Mouse (Mus musculus): ENCODE measurements around the gene Pdgfd. TPM values are rescaled to one million over a fixed set of nuclear protein-coding genes. Genes with fewer than 3 reads are reported as not detected.

The Pdgfd gene
- polyA plus RNA-seq, 1 experiment: 7.6 TPM

DNA sequence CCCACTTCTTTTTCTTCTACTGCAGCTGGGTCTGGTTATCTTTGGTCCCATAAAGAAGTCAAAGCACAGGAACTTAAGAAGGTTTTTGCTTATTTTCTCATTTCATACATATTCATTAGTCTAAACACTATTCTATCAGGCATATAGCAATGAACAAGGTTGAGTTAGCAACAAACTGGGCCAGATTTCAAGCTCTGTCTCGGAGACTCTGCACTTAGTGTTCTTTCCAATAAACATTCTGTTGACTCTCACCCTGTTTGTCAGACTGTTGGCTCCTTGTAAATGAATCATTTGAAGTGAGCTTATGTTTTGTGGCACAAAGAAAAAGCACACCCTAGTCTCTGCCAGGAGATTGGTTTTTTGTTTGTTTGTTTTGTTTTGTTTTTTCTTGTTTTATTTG is 81.9 kb downstream of the Pdgfd start:
- TF ChIP-seq POLR2A (IDR thresholded peaks at IDR 0.05; ENCODE audit: borderline replicate concordance, extremely low read depth, low read depth, low read length) (no peak), CTCF (IDR thresholded peaks at IDR 0.05; ENCODE audit: insufficient read depth, low read length) (no peak)
- no peak overlapping the region for H3K4me3 ChIP-seq (replicated peaks; ENCODE audit: extremely low read depth, low read depth, low read length)
- no peaks in the 10 kb centered on the region for H3K4me1 ChIP-seq (ENCODE audit: control insufficient read depth, insufficient read depth, low read length)
- WGBS: 44% methylated on average over 1 of the region's 1 CpGs
- DNase-seq: no peak

- no peak for DNase-seq
- H3K4me3 ChIP-seq (replicated peaks; ENCODE audit: extremely low read depth, low read depth, low read length): no peak overlapping the region
- 86% methylated on average over 2 of the region's 2 CpGs for WGBS
- H3K4me1 ChIP-seq (ENCODE audit: control insufficient read depth, insufficient read depth, low read length): no peaks in the 10 kb centered on the region
- no peak for TF ChIP-seq CTCF (IDR thresholded peaks at IDR 0.05; ENCODE audit: insufficient read depth, low read length)
- TF ChIP-seq POLR2A (IDR thresholded peaks at IDR 0.05; ENCODE audit: borderline replicate concordance, extremely low read depth, low read depth, low read length): no peak
Measured at GRCm38 (mm10) chr9:6251990-6252389, 83.6 kb downstream of the Pdgfd start.

DNA sequence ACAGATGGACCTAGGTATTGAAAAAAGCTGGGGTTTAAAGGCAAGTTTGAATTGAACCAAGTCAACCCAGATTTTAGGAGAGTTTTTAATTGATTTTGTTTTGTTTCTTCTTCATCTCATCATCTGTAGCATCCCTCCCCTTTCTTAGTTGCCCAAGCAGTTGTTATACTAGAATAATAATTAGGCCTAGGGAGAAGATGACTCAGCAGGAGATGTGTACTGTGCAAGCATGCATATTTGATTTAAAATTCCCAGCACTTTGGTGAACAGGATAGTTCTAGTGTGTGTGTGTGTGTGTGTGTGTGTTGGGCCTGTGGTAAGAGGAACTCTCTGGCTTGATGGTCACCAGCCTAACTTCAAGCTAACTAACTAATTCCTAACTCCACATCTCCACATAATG is 88.7 kb downstream of the Pdgfd start:
- H3K4me1 ChIP-seq (ENCODE audit: control insufficient read depth, insufficient read depth, low read length): no peaks in the 10 kb centered on the region

GRCm38 (mm10) chr9:6264820-6265219 is 96.4 kb downstream of the Pdgfd start:
- DNase-seq: no peak
- TF ChIP-seq CTCF (IDR thresholded peaks at IDR 0.05; ENCODE audit: insufficient read depth, low read length) (no peak), POLR2A (IDR thresholded peaks at IDR 0.05; ENCODE audit: borderline replicate concordance, extremely low read depth, low read depth, low read length) (no peak)
- Histone ChIP-seq H3K4me3 (replicated peaks; ENCODE audit: extremely low read depth, low read depth, low read length) (no peak overlapping the region), H3K4me1 (ENCODE audit: control insufficient read depth, insufficient read depth, low read length) (no peaks in the 10 kb centered on the region)
- WGBS: 72% methylated on average over 2 of the region's 2 CpGs

More for the DNA sequence above, 88.7 kb downstream of the Pdgfd start:
- TF ChIP-seq CTCF (IDR thresholded peaks at IDR 0.05; ENCODE audit: insufficient read depth, low read length): no peak
- TF ChIP-seq POLR2A (IDR thresholded peaks at IDR 0.05; ENCODE audit: borderline replicate concordance, extremely low read depth, low read depth, low read length): no peak
- no peak for DNase-seq
- H3K4me3 ChIP-seq (replicated peaks; ENCODE audit: extremely low read depth, low read depth, low read length): no peak overlapping the region

GRCm38 (mm10) chr9:6269796-6270280 is 101.5 kb downstream of the Pdgfd start, which contains the start of gene Ddi1:
Gene Ddi1, minus strand, starts transcription at chr9:6269846.
- WGBS: 65% methylated on average over 1 of the region's 1 CpGs
- DNase-seq: no peak
- Histone ChIP-seq H3K4me3 (replicated peaks; ENCODE audit: extremely low read depth, low read depth, low read length) (no peak within 1 kb of the TSS), H3K4me1 (ENCODE audit: control insufficient read depth, insufficient read depth, low read length) (no peaks in the 10 kb centered on the region)
- no peak for TF ChIP-seq CTCF (IDR thresholded peaks at IDR 0.05; ENCODE audit: insufficient read depth, low read length)
- TF ChIP-seq POLR2A (IDR thresholded peaks at IDR 0.05; ENCODE audit: borderline replicate concordance, extremely low read depth, low read depth, low read length): no peak

DNA sequence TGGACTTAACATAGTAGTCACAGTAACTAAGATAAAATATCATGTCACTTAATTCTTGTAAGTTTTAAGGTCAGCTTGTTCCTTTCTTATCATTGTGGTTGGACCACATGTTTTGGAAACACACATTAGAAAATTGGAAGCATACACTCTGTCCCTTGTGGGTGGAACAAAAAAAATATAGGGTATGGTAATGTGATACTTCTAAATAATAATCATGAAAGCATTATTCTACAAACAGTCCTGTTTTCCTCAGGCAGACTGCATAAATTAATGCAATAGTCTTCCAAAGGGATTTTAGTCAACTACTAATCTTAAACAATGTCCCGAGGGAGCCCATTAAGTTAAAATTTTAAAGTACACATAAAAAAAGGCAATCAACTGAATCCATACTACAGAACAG is 108.0 kb downstream of the Pdgfd start:
- no peaks in the 10 kb centered on the region for H3K4me1 ChIP-seq (ENCODE audit: control insufficient read depth, insufficient read depth, low read length)
- H3K4me3 ChIP-seq (replicated peaks; ENCODE audit: extremely low read depth, low read depth, low read length): no peak overlapping the region
- TF ChIP-seq CTCF (IDR thresholded peaks at IDR 0.05; ENCODE audit: insufficient read depth, low read length) (no peak), POLR2A (IDR thresholded peaks at IDR 0.05; ENCODE audit: borderline replicate concordance, extremely low read depth, low read depth, low read length) (no peak)
- no peak for DNase-seq
- WGBS: 74% methylated on average over 1 of the region's 1 CpGs

DNA sequence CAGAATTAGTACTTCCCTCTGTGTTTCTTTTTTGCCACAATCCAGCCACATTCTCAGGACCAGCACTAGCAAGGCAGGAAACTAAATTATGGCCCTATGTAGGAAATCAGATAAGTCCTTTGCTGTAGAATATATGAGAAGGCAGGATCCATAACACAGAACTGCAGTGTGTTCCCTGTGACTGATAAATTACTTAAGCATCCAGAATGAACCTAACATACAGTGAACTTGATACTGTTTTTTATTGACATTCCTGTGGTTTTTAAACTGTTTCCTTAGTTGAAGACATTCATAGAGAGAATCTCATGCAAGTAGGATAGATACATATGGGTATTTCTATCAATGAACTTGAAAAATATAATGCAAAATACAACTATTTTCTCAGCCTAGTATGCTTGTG is 109.1 kb downstream of the Pdgfd start:
- TF ChIP-seq POLR2A (IDR thresholded peaks at IDR 0.05; ENCODE audit: borderline replicate concordance, extremely low read depth, low read depth, low read length) (no peak), CTCF (IDR thresholded peaks at IDR 0.05; ENCODE audit: insufficient read depth, low read length) (no peak)
- Histone ChIP-seq H3K4me1 (ENCODE audit: control insufficient read depth, insufficient read depth, low read length) (no peaks in the 10 kb centered on the region), H3K4me3 (replicated peaks; ENCODE audit: extremely low read depth, low read depth, low read length) (no peak overlapping the region)
- no peak for DNase-seq

DNA sequence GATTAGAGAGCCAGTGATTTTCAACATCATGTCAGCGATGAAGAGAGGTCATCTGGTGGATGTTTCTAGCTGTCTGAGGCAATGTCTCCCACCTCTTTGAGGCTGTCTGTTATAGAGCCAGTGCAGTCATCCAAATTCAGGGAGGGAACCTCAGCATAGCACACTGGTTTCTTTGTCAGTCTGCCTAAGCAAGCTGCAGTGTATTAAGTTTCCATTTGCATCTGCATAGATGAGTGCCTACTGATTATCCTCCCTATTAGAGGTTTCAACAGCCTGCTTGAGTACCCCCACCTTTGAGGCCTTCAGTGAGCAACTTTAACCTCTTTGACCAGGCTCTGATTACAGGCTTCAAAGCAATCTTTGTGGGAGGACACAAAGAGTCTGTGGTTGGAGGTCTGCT is 118.4 kb downstream of the Pdgfd start:
- no peak for TF ChIP-seq CTCF (IDR thresholded peaks at IDR 0.05; ENCODE audit: insufficient read depth, low read length)
- no peaks in the 10 kb centered on the region for H3K4me1 ChIP-seq (ENCODE audit: control insufficient read depth, insufficient read depth, low read length)
- no peak for DNase-seq
- no peak overlapping the region for H3K4me3 ChIP-seq (replicated peaks; ENCODE audit: extremely low read depth, low read depth, low read length)
- WGBS: 67% methylated on average over 1 of the region's 1 CpGs

- no peak for DNase-seq
- WGBS: 18% methylated on average over 2 of the region's 2 CpGs
- TF ChIP-seq POLR2A (IDR thresholded peaks at IDR 0.05; ENCODE audit: borderline replicate concordance, extremely low read depth, low read depth, low read length) (no peak), CTCF (IDR thresholded peaks at IDR 0.05; ENCODE audit: insufficient read depth, low read length) (no peak)
- Histone ChIP-seq H3K4me1 (ENCODE audit: control insufficient read depth, insufficient read depth, low read length) (no peaks in the 10 kb centered on the region), H3K4me3 (replicated peaks; ENCODE audit: extremely low read depth, low read depth, low read length) (no peak overlapping the region)
Measured at GRCm38 (mm10) chr9:6289211-6289696, 120.9 kb downstream of the Pdgfd start.

GRCm38 (mm10) chr9:6298547-6298946 is 130.2 kb downstream of the Pdgfd start:
- TF ChIP-seq POLR2A (IDR thresholded peaks at IDR 0.05; ENCODE audit: borderline replicate concordance, extremely low read depth, low read depth, low read length): no peak
- TF ChIP-seq CTCF (IDR thresholded peaks at IDR 0.05; ENCODE audit: insufficient read depth, low read length): no peak
- H3K4me1 ChIP-seq (ENCODE audit: control insufficient read depth, insufficient read depth, low read length): no peaks in the 10 kb centered on the region
- 56% methylated on average over 2 of the region's 2 CpGs for WGBS
- no peak overlapping the region for H3K4me3 ChIP-seq (replicated peaks; ENCODE audit: extremely low read depth, low read depth, low read length)
- DNase-seq: no peak

Data from lung, adult 2 months (tissue).